Mouse (Mus musculus): ENCODE results near the gene AY074887.

Gene AY074887

DNA sequence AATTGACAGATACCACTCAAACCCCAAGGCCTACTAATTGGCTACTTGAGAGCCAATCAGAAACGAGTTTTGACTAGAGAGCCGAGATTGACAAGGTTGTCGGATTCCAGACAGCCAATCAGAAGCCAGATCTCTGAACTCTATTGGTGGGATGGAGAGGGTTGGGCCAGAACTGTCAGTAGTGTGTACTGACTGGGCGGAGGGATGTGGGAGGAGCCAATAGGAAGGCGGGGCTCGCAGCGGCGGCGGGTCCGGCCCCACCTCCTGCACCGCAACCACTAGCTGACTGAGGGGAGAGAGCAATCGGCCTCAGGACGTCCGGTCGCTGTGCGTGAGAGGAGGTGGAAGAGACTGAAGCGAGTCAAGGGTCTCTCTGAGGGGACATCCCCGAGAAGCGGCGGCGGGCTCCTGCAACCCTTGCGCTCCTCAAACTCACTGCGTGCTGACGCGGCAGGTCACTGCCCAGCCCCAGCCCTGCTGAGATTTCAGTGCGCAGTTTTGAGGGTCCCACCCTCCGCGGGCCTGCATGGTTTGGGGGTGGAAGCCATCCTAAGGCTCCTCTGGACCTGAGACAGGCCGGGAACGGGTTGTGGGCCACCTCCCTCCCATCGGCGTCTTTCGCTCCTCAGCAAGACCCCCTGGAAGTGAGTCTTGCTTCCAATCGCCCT lies 33.7 kb downstream of the AY074887 start, which contains the start of gene Hykk:
Gene Hykk (plus strand): TSS at position 274 of the 668 bp plus-strand sequence.
- peak; percentile 79 to 93 for DNase-seq (ENCODE audit: low spot score in 2 of 2)

DNA sequence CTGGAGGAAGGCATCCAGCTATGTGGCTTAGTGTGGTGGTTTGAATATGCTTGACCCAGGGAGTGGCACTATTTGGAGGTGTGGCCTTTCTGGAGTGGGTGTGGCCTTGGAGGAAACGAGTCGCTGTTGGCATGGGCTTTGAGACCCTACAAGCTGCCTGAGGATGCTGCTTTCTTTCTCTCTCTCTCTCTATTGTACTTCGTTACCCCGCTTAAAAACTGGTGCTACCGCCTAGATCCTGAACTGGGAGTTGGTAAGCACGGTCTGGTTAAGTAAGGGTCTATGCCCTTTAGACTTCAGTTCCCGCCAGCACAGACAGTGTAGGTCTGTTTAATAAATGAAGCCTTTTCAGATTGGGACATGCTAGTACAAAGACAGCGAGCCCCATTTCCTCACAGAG lies 34.4 kb downstream of the AY074887 start:
- DNase-seq (ENCODE audit: low spot score in 2 of 2) = no peak

DNA sequence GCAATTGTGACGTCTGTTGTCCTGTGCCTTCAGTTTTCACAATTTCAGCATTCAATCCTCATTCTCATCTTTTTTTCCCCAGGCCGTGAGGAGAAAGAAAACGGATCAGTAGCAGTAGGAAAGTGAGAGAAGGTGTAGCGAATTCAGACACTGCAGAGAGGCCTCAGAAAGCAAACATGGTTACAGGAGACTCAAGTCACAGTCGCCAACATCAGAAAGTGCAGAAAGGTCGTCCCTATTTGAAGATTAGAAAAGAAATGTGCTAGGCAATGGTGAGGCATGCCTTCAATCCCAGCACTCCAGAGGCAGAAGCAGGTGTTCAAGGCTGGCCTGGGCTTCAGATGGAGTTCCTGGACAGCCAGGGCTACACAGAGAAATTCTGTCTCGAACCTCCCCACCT lies 35.2 kb downstream of the AY074887 start:
- no peak for DNase-seq (ENCODE audit: low spot score in 2 of 2)

DNA sequence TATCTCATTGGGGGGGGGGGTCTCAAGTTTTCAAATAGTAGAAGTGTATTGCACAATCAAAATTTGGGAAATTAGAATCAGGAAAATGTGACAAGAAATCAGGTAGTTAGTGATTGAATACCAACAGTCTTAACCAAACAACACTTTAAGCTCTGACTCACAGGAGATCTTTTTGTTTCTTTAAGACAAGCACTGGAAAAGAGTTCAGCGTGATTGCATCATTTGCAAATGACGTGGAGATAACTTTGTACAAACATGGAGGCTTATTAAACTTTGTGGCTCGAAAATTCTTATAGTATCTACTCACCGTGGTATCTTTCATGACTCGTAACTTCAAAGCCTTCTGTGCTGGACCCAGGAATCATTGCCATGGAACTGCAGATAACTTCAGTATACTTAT lies 41.4 kb downstream of the AY074887 start:
- DNase-seq (ENCODE audit: low spot score in 2 of 2) = no peak

All from right cerebral cortex, postnatal 36 days (tissue).